Mouse (Mus musculus): ENCODE data around the gene Adgrg1. TPM values are rescaled to one million over a fixed set of nuclear protein-coding genes. Genes with fewer than 3 reads are reported as not detected.

Adgrg1 gene
- polyA plus RNA-seq (2014; fragmentation: Illumina TruSeq; extraction: RNeasy Lipid Tissue Mini Kit (QIAGEN cat#74804); ENCODE audit: low read depth, low replicate concordance) = 0.53 TPM

GRCm38 (mm10) chr8:94974467-94975165, at the start of gene Adgrg1:
Gene Adgrg1, plus strand, starts transcription at chr8:94974751.

DNA sequence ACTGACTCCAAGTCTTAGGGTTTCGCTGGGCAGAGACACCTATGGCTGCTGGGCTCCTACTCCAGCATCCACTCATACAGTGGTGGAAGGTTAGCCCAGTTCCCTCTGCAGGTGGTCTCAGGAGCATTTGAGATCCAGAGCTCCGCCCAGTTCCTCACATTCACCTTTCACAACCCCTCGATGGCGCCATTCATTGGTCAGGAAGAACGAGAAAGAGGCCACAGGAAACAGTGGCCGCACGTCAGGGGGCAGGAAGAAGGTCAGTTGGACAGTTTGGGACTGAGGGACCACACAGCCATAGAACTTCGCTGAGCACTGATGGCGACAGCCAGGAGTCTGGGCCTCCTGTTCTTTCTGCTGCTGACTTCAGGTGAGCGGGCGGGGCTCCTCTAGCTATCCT, 42.9 kb downstream of the Adgrg1 start, which contains the start of gene Adgrg3:
Gene Adgrg3, plus strand, starts transcription at position 242 of the 400 bp plus-strand sequence.

GRCm38 (mm10) chr8:95054927-95055510, 80.5 kb downstream of the Adgrg1 start, which contains the start of gene Drc7:
Gene Drc7, plus strand, starts transcription at chr8:95055103.

Other genes with a start within 250 kb of the Adgrg1 start
- not detected for gene Ccl22, start 229.2 kb upstream of the Adgrg1 start, polyA plus RNA-seq (2014; fragmentation: Illumina TruSeq; extraction: RNeasy Lipid Tissue Mini Kit (QIAGEN cat#74804); ENCODE audit: low read depth, low replicate concordance)
- not detected for gene Cx3cl1, start 202.7 kb upstream of the Adgrg1 start, polyA plus RNA-seq (2014; fragmentation: Illumina TruSeq; extraction: RNeasy Lipid Tissue Mini Kit (QIAGEN cat#74804); ENCODE audit: low read depth, low replicate concordance)
- not detected for gene Ccl17, start 164.3 kb upstream of the Adgrg1 start, polyA plus RNA-seq (2014; fragmentation: Illumina TruSeq; extraction: RNeasy Lipid Tissue Mini Kit (QIAGEN cat#74804); ENCODE audit: low read depth, low replicate concordance)
- gene Coq9, start 136.4 kb upstream of the Adgrg1 start, polyA plus RNA-seq (2014; fragmentation: Illumina TruSeq; extraction: RNeasy Lipid Tissue Mini Kit (QIAGEN cat#74804); ENCODE audit: low read depth, low replicate concordance) = 20.4 TPM
- 7.0 TPM for gene Ciapin1, start 136.4 kb upstream of the Adgrg1 start, polyA plus RNA-seq (2014; fragmentation: Illumina TruSeq; extraction: RNeasy Lipid Tissue Mini Kit (QIAGEN cat#74804); ENCODE audit: low read depth, low replicate concordance)
- gene Polr2c, start 117.3 kb upstream of the Adgrg1 start, polyA plus RNA-seq (2014; fragmentation: Illumina TruSeq; extraction: RNeasy Lipid Tissue Mini Kit (QIAGEN cat#74804); ENCODE audit: low read depth, low replicate concordance) = 3.8 TPM
- gene Dok4, start 98.4 kb upstream of the Adgrg1 start, polyA plus RNA-seq (2014; fragmentation: Illumina TruSeq; extraction: RNeasy Lipid Tissue Mini Kit (QIAGEN cat#74804); ENCODE audit: low read depth, low replicate concordance) = not detected
- not detected for gene Ccdc102a, start 56.7 kb upstream of the Adgrg1 start, polyA plus RNA-seq (2014; fragmentation: Illumina TruSeq; extraction: RNeasy Lipid Tissue Mini Kit (QIAGEN cat#74804); ENCODE audit: low read depth, low replicate concordance)
- gene Adgrg5, start 51.1 kb upstream of the Adgrg1 start, polyA plus RNA-seq (2014; fragmentation: Illumina TruSeq; extraction: RNeasy Lipid Tissue Mini Kit (QIAGEN cat#74804); ENCODE audit: low read depth, low replicate concordance) = not detected
- 2.4 TPM for gene Adgrg3, start 42.9 kb downstream of the Adgrg1 start, polyA plus RNA-seq (2014; fragmentation: Illumina TruSeq; extraction: RNeasy Lipid Tissue Mini Kit (QIAGEN cat#74804); ENCODE audit: low read depth, low replicate concordance)
- gene Drc7, start 80.4 kb downstream of the Adgrg1 start, polyA plus RNA-seq (2014; fragmentation: Illumina TruSeq; extraction: RNeasy Lipid Tissue Mini Kit (QIAGEN cat#74804); ENCODE audit: low read depth, low replicate concordance) = not detected
- not detected for gene Katnb1, start 106.4 kb downstream of the Adgrg1 start, polyA plus RNA-seq (2014; fragmentation: Illumina TruSeq; extraction: RNeasy Lipid Tissue Mini Kit (QIAGEN cat#74804); ENCODE audit: low read depth, low replicate concordance)
- 0.90 TPM for gene Kifc3, start 228.1 kb downstream of the Adgrg1 start, polyA plus RNA-seq (2014; fragmentation: Illumina TruSeq; extraction: RNeasy Lipid Tissue Mini Kit (QIAGEN cat#74804); ENCODE audit: low read depth, low replicate concordance)

Measured in liver, adult 10 weeks (tissue).